Comparison of ENCODE assay signal across 8 mouse cellular contexts in genomic region chr4:116168617-116169352, GRCm38 (mm10). TPM values are rescaled to one million over a fixed set of nuclear protein-coding genes. Genes with fewer than 3 reads are reported as not detected.
DNase-seq lines count a peak whose midpoint lies in the region; ATAC-seq and TF ChIP-seq lines count a peak whose summit lies in the region.

No protein-coding gene starts in this region.

- H3K9ac ChIP-seq in liver, embryonic 11.5 days (ENCODE audit: low read depth, low read length) = no peak overlapping the region
- no peak overlapping the region for H3K9ac ChIP-seq in forebrain, postnatal 0 days
- no peak overlapping the region for H3K9ac ChIP-seq in intestine, embryonic 15.5 days
- no peak overlapping the region for H3K9ac ChIP-seq in limb, embryonic 12.5 days (replicated peaks)
- H3K9ac ChIP-seq in midbrain, embryonic 15.5 days = no peak overlapping the region

- no peak overlapping the region for H3K27ac ChIP-seq in liver, embryonic 11.5 days (ENCODE audit: low read depth, low read length)
- H3K27ac ChIP-seq in forebrain, postnatal 0 days (ENCODE audit: low read depth, low read length) = no peak overlapping the region
- H3K27ac ChIP-seq in intestine, embryonic 15.5 days = no peak overlapping the region
- H3K27ac ChIP-seq in limb, embryonic 12.5 days = no peak overlapping the region
- H3K27ac ChIP-seq in midbrain, embryonic 15.5 days = no peak overlapping the region

- no peak overlapping the region for H3K4me2 ChIP-seq in liver, embryonic 11.5 days
- H3K4me2 ChIP-seq in forebrain, postnatal 0 days (ENCODE audit: low read depth) = no peak overlapping the region
- H3K4me2 ChIP-seq in intestine, embryonic 15.5 days (replicated peaks) = no peak overlapping the region
- no peak overlapping the region for H3K4me2 ChIP-seq in limb, embryonic 12.5 days
- H3K4me2 ChIP-seq in midbrain, embryonic 15.5 days = no peak overlapping the region

- no peak; the same call in 1 of the 2 replicates for ATAC-seq in liver, embryonic 11.5 days (replicated peaks; ENCODE audit: low FRiP score)
- ATAC-seq in forebrain, postnatal 0 days = peak; percentile 91
- ATAC-seq in intestine, embryonic 15.5 days = peak; percentile 9; the same call in 1 of the 2 replicates
- peak; percentile 41; the same call in 1 of the 2 replicates for ATAC-seq in limb, embryonic 12.5 days (ENCODE audit: insufficient number of reproducible peaks, insufficient read depth, low FRiP score, low TSS enrichment, low read depth)
- peak; percentile 75; the same call in 1 of the 2 replicates for ATAC-seq in midbrain, embryonic 15.5 days (replicated peaks)

- no peak overlapping the region for H3K4me3 ChIP-seq in liver, embryonic 11.5 days (ENCODE audit: low read depth, low read length)
- no peak overlapping the region for H3K4me3 ChIP-seq in forebrain, postnatal 0 days (ENCODE audit: low read depth, low read length)
- no peak overlapping the region for H3K4me3 ChIP-seq in intestine, embryonic 15.5 days (replicated peaks)
- H3K4me3 ChIP-seq in limb, embryonic 12.5 days (replicated peaks) = no peak overlapping the region
- no peak overlapping the region for H3K4me3 ChIP-seq in midbrain, embryonic 15.5 days

- H3K4me1 ChIP-seq in liver, embryonic 11.5 days (replicated peaks; ENCODE audit: control insufficient read depth, insufficient read depth, low read length) = no peaks in the 10 kb centered on the region; the same call in 1 of the 2 replicates
- H3K4me1 ChIP-seq in forebrain, postnatal 0 days (ENCODE audit: insufficient read depth) = no peaks in the 10 kb centered on the region
- peaks cover 18% of the 10 kb centered on the region; the same call in 1 of the 2 replicates for H3K4me1 ChIP-seq in intestine, embryonic 15.5 days (replicated peaks)
- peaks cover 18% of the 10 kb centered on the region for H3K4me1 ChIP-seq in limb, embryonic 12.5 days (replicated peaks)
- H3K4me1 ChIP-seq in midbrain, embryonic 15.5 days = no peaks in the 10 kb centered on the region

- no peaks in the 10 kb centered on the region for H3K9me3 ChIP-seq in liver, embryonic 11.5 days (ENCODE audit: control insufficient read depth, low read length)
- H3K9me3 ChIP-seq in forebrain, postnatal 0 days (ENCODE audit: low read length) = no peaks in the 10 kb centered on the region
- no peaks in the 10 kb centered on the region for H3K9me3 ChIP-seq in intestine, embryonic 15.5 days
- no peaks in the 10 kb centered on the region for H3K9me3 ChIP-seq in limb, embryonic 12.5 days
- H3K9me3 ChIP-seq in midbrain, embryonic 15.5 days = no peaks in the 10 kb centered on the region

- no peaks in the 10 kb centered on the region for H3K36me3 ChIP-seq in liver, embryonic 11.5 days (ENCODE audit: control insufficient read depth, insufficient read depth, low read length)
- H3K36me3 ChIP-seq in forebrain, postnatal 0 days (ENCODE audit: insufficient read depth) = no peaks in the 10 kb centered on the region
- no peaks in the 10 kb centered on the region for H3K36me3 ChIP-seq in intestine, embryonic 15.5 days
- no peaks in the 10 kb centered on the region for H3K36me3 ChIP-seq in limb, embryonic 12.5 days
- H3K36me3 ChIP-seq in midbrain, embryonic 15.5 days (replicated peaks) = no peaks in the 10 kb centered on the region
- no peaks in the 10 kb centered on the region for H3K36me3 ChIP-seq in splenic B cell, adult 2 months (ENCODE audit: control insufficient read depth, insufficient read depth, low read length, poor library complexity, severe bottlenecking)

- no peaks in the 10 kb centered on the region for H3K27me3 ChIP-seq in liver, embryonic 11.5 days (replicated peaks; ENCODE audit: control insufficient read depth, insufficient read depth, low read length)
- no peaks in the 10 kb centered on the region for H3K27me3 ChIP-seq in forebrain, postnatal 0 days (ENCODE audit: insufficient read depth, low read length)
- no peaks in the 10 kb centered on the region for H3K27me3 ChIP-seq in intestine, embryonic 15.5 days (replicated peaks)
- H3K27me3 ChIP-seq in limb, embryonic 12.5 days = no peaks in the 10 kb centered on the region
- H3K27me3 ChIP-seq in midbrain, embryonic 15.5 days (replicated peaks) = no peaks in the 10 kb centered on the region
- H3K27me3 ChIP-seq in splenic B cell, adult 2 months (ENCODE audit: control insufficient read depth, insufficient read depth, low read length, poor library complexity, severe bottlenecking) = no peaks in the 10 kb centered on the region

- WGBS in liver, embryonic 11.5 days = 73% methylated on average over 7 of the region's 8 CpGs
- 81% methylated on average over 7 of the region's 8 CpGs for WGBS in forebrain, postnatal 0 days
- 72% methylated on average over 8 of the region's 8 CpGs for WGBS in intestine, embryonic 15.5 days
- 83% methylated on average over 7 of the region's 8 CpGs for WGBS in limb, embryonic 12.5 days
- WGBS in midbrain, embryonic 15.5 days = 75% methylated on average over 8 of the region's 8 CpGs

- peak; percentile 76 for TF ChIP-seq CTCF in forebrain, postnatal 0 days (IDR thresholded peaks at IDR 0.05; ENCODE audit: low read depth)

- DNase-seq in liver = peak; percentile 65
- no peak for DNase-seq in liver, embryonic 11.5 days (ENCODE audit: low spot score)
- peak; percentile 90 to 91 for DNase-seq in cerebellum, adult 18-20 months
- peak; percentile 75 for DNase-seq in forebrain, postnatal 0 days
- DNase-seq in splenic B cell, adult 2 months (ENCODE audit: low read depth, low spot score) = peak; percentile 75

RNA-seq across cellular contexts. Expression of gene Tspan1, which starts 1.4 kb away (rescaled TPM):
- polyA plus RNA-seq in liver, embryonic 11.5 days (2014; fragmentation: Nextera tagmentation; extraction: Ambion mirVana) = 0.11 TPM in 1 of 2 replicates, not detected in the other
- total RNA-seq in forebrain, postnatal 0 days (2014; rRNA removed) = 0.29 TPM in 1 of 2 replicates, not detected in the other
- polyA plus RNA-seq in forebrain, postnatal 0 days (2015; fragmentation: Nextera tagmentation; extraction: Ambion mirVana) = 0.07 TPM in 1 of 2 replicates, not detected in the other
- 35.7 and 43.6 TPM in 2 replicates for polyA plus RNA-seq in intestine, embryonic 15.5 days (2015; fragmentation: Nextera tagmentation; extraction: Ambion mirVana)
- 0.10 and 0.16 TPM in 2 replicates for polyA plus RNA-seq in limb, embryonic 12.5 days (2016; fragmentation: Nextera tagmentation; extraction: Ambion mirVana)
- polyA plus RNA-seq in midbrain, embryonic 15.5 days (2015; fragmentation: Nextera tagmentation; extraction: Ambion mirVana) = 0.22 and 0.26 TPM in 2 replicates

RNA-seq across cellular contexts. Expression of gene 1700042G07Rik, which starts 4.4 kb away (rescaled TPM):
- not detected in 2 replicates for polyA plus RNA-seq in liver, embryonic 11.5 days (2014; fragmentation: Nextera tagmentation; extraction: Ambion mirVana)
- total RNA-seq in forebrain, postnatal 0 days (2014; rRNA removed) = not detected in 2 replicates
- not detected in 2 replicates for polyA plus RNA-seq in forebrain, postnatal 0 days (2015; fragmentation: Nextera tagmentation; extraction: Ambion mirVana)
- polyA plus RNA-seq in intestine, embryonic 15.5 days (2015; fragmentation: Nextera tagmentation; extraction: Ambion mirVana) = not detected in 2 replicates
- not detected in 2 replicates for polyA plus RNA-seq in limb, embryonic 12.5 days (2016; fragmentation: Nextera tagmentation; extraction: Ambion mirVana)
- polyA plus RNA-seq in midbrain, embryonic 15.5 days (2015; fragmentation: Nextera tagmentation; extraction: Ambion mirVana) = not detected in 2 replicates

RNA-seq across cellular contexts. Expression of gene Gm49337, which starts 4.4 kb away (rescaled TPM):
- polyA plus RNA-seq in liver, embryonic 11.5 days (2014; fragmentation: Nextera tagmentation; extraction: Ambion mirVana) = not detected in 2 replicates
- not detected in 2 replicates for total RNA-seq in forebrain, postnatal 0 days (2014; rRNA removed)
- not detected in 2 replicates for polyA plus RNA-seq in forebrain, postnatal 0 days (2015; fragmentation: Nextera tagmentation; extraction: Ambion mirVana)
- polyA plus RNA-seq in intestine, embryonic 15.5 days (2015; fragmentation: Nextera tagmentation; extraction: Ambion mirVana) = not detected in 2 replicates
- polyA plus RNA-seq in limb, embryonic 12.5 days (2016; fragmentation: Nextera tagmentation; extraction: Ambion mirVana) = not detected in 2 replicates
- polyA plus RNA-seq in midbrain, embryonic 15.5 days (2015; fragmentation: Nextera tagmentation; extraction: Ambion mirVana) = not detected in 2 replicates

RNA-seq across cellular contexts. Expression of gene Lurap1, which starts 17.6 kb away (rescaled TPM):
- 0.64 and 1.1 TPM in 2 replicates for polyA plus RNA-seq in liver, embryonic 11.5 days (2014; fragmentation: Nextera tagmentation; extraction: Ambion mirVana)
- 5.0 and 6.3 TPM in 2 replicates for total RNA-seq in forebrain, postnatal 0 days (2014; rRNA removed)
- 2.8 and 3.0 TPM in 2 replicates for polyA plus RNA-seq in forebrain, postnatal 0 days (2015; fragmentation: Nextera tagmentation; extraction: Ambion mirVana)
- polyA plus RNA-seq in intestine, embryonic 15.5 days (2015; fragmentation: Nextera tagmentation; extraction: Ambion mirVana) = 1.5 and 1.6 TPM in 2 replicates
- polyA plus RNA-seq in limb, embryonic 12.5 days (2016; fragmentation: Nextera tagmentation; extraction: Ambion mirVana) = 2.6 and 2.8 TPM in 2 replicates
- polyA plus RNA-seq in midbrain, embryonic 15.5 days (2015; fragmentation: Nextera tagmentation; extraction: Ambion mirVana) = 2.2 and 2.6 TPM in 2 replicates

RNA-seq across cellular contexts. Expression of gene Pomgnt1, which starts 45.1 kb away (rescaled TPM):
- polyA plus RNA-seq in liver, embryonic 11.5 days (2014; fragmentation: Nextera tagmentation; extraction: Ambion mirVana) = 32.8 and 37.7 TPM in 2 replicates
- 80.3 and 83.0 TPM in 2 replicates for total RNA-seq in forebrain, postnatal 0 days (2014; rRNA removed)
- polyA plus RNA-seq in forebrain, postnatal 0 days (2015; fragmentation: Nextera tagmentation; extraction: Ambion mirVana) = 52.7 and 57.6 TPM in 2 replicates
- 45.8 and 48.0 TPM in 2 replicates for polyA plus RNA-seq in intestine, embryonic 15.5 days (2015; fragmentation: Nextera tagmentation; extraction: Ambion mirVana)
- polyA plus RNA-seq in limb, embryonic 12.5 days (2016; fragmentation: Nextera tagmentation; extraction: Ambion mirVana) = 73.8 and 74.8 TPM in 2 replicates
- polyA plus RNA-seq in midbrain, embryonic 15.5 days (2015; fragmentation: Nextera tagmentation; extraction: Ambion mirVana) = 70.5 and 72.4 TPM in 2 replicates

Comparison
In these comparisons a context has a peak if more than half of its experiments do, and no peak if none do; other contexts are left out.
1. RNA of gene Tspan1, which starts 1.4 kb away (polyA plus RNA-seq): 35.7 to 43.6 TPM in intestine, embryonic 15.5 days; 0.22 to 0.26 TPM in midbrain, embryonic 15.5 days, 0.10 to 0.16 TPM in limb, embryonic 12.5 days, 0.11 TPM in liver, embryonic 11.5 days and 0.07 TPM in forebrain, postnatal 0 days; every median in the first group is over 10 times any median in the second.